Mouse (Mus musculus): ENCODE measurements around the gene Borcs7. TPM values are rescaled to one million over a fixed set of nuclear protein-coding genes. Genes with fewer than 3 reads are reported as not detected.
A peak's percentile ranks its signal among the peaks of the same experiment; 100 is the strongest.

The Borcs7 gene
- polyA plus RNA-seq, 1 experiment = 5.3 TPM

GRCm38 (mm10) chr19:46699011-46699481 is 9.3 kb downstream of the Borcs7 start:
- Histone ChIP-seq H3K79me2 (ENCODE audit: control insufficient read depth, insufficient read depth) (no peaks in the 10 kb centered on the region), H3K27me3 (ENCODE audit: control insufficient read depth, insufficient read depth, insufficient read length) (no peaks in the 10 kb centered on the region), H3K36me3 (ENCODE audit: control insufficient read depth, insufficient read depth) (no peaks in the 10 kb centered on the region), H3K4me3 (no peak overlapping the region), H3K4me2 (ENCODE audit: low read depth) (no peak overlapping the region), H3ac (ENCODE audit: control insufficient read depth, insufficient read length) (no peak overlapping the region)
- TF ChIP-seq TCF12 (IDR thresholded peaks at IDR 0.05; ENCODE audit: insufficient read depth, poor library complexity, severe bottlenecking) (no peak), CEBPB (IDR thresholded peaks at IDR 0.05; ENCODE audit: insufficient read depth, poor library complexity, severe bottlenecking) (no peak), TCF3 (IDR thresholded peaks at IDR 0.05; ENCODE audit: insufficient read length, low read depth) (no peak), MYOG (IDR thresholded peaks at IDR 0.05; ENCODE audit: control insufficient read depth in 1 of 3, insufficient read depth in 1 of 3, insufficient read length in 2 of 3, low read depth in 2 of 3) (no peak), REST (IDR thresholded peaks at IDR 0.05; ENCODE audit: insufficient read depth, insufficient read length) (no peak), POLR2AphosphoS2 (IDR thresholded peaks at IDR 0.05; ENCODE audit: insufficient read length, low read depth) (no peak)

GRCm38 (mm10) chr19:46701156-46701555 is 11.4 kb downstream of the Borcs7 start:
- no peak overlapping the region for H3ac ChIP-seq (ENCODE audit: control insufficient read depth, insufficient read length)
- no peaks in the 10 kb centered on the region for H3K36me3 ChIP-seq (ENCODE audit: control insufficient read depth, insufficient read depth)
- no peaks in the 10 kb centered on the region for H3K27me3 ChIP-seq (ENCODE audit: control insufficient read depth, insufficient read depth, insufficient read length)
- no peak overlapping the region for H3K4me3 ChIP-seq
- TF ChIP-seq MYOG (IDR thresholded peaks at IDR 0.05; ENCODE audit: control insufficient read depth in 1 of 3, insufficient read depth in 1 of 3, insufficient read length in 2 of 3, low read depth in 2 of 3) (no peak), SRF (IDR thresholded peaks at IDR 0.05; ENCODE audit: control insufficient read depth, insufficient read length, low read depth) (no peak), CEBPB (IDR thresholded peaks at IDR 0.05; ENCODE audit: insufficient read depth, poor library complexity, severe bottlenecking) (no peak), TCF3 (IDR thresholded peaks at IDR 0.05; ENCODE audit: insufficient read length, low read depth) (no peak), E2F4 (IDR thresholded peaks at IDR 0.05; ENCODE audit: insufficient read depth) (no peak), TCF12 (IDR thresholded peaks at IDR 0.05; ENCODE audit: insufficient read depth, poor library complexity, severe bottlenecking) (no peak), POLR2AphosphoS2 (IDR thresholded peaks at IDR 0.05; ENCODE audit: insufficient read length, low read depth) (no peak), REST (IDR thresholded peaks at IDR 0.05; ENCODE audit: insufficient read depth, insufficient read length) (no peak), USF1 (IDR thresholded peaks at IDR 0.05; ENCODE audit: low read depth) (no peak), MAX (IDR thresholded peaks at IDR 0.05; ENCODE audit: low read depth) (no peak), POLR2A (IDR thresholded peaks at IDR 0.05; ENCODE audit: insufficient read length, low read depth) (no peak), MYOD1 (IDR thresholded peaks at IDR 0.05; ENCODE audit: control insufficient read depth in 1 of 3, insufficient read length in 2 of 3, low read depth in 2 of 3) (no peak)
- no peaks in the 10 kb centered on the region for H3K79me2 ChIP-seq (ENCODE audit: control insufficient read depth, insufficient read depth)
- H3K4me2 ChIP-seq (ENCODE audit: low read depth) = no peak overlapping the region

- no peaks in the 10 kb centered on the region for H3K27me3 ChIP-seq (ENCODE audit: control insufficient read depth, insufficient read depth, insufficient read length)
- H3K4me3 ChIP-seq = no peak overlapping the region
- no peak for TF ChIP-seq SRF (IDR thresholded peaks at IDR 0.05; ENCODE audit: control insufficient read depth, insufficient read length, low read depth)
- no peaks in the 10 kb centered on the region for H3K79me2 ChIP-seq (ENCODE audit: control insufficient read depth, insufficient read depth)
- no peaks in the 10 kb centered on the region for H3K36me3 ChIP-seq (ENCODE audit: control insufficient read depth, insufficient read depth)
- no peak overlapping the region for H3K4me2 ChIP-seq (ENCODE audit: low read depth)
- no peak overlapping the region for H3ac ChIP-seq (ENCODE audit: control insufficient read depth, insufficient read length)
Measured at GRCm38 (mm10) chr19:46705779-46706495, 16.2 kb downstream of the Borcs7 start.

- Histone ChIP-seq H3K27me3 (ENCODE audit: control insufficient read depth, insufficient read depth, insufficient read length) (no peaks in the 10 kb centered on the region), H3K4me3 (peak overlapping the region; percentile 5), H3K36me3 (ENCODE audit: control insufficient read depth, insufficient read depth) (no peaks in the 10 kb centered on the region), H3ac (ENCODE audit: control insufficient read depth, insufficient read length) (no peak overlapping the region), H3K79me2 (ENCODE audit: control insufficient read depth, insufficient read depth) (no peaks in the 10 kb centered on the region), H3K4me2 (ENCODE audit: low read depth) (peak overlapping the region; percentile 45)
- TF ChIP-seq REST (IDR thresholded peaks at IDR 0.05; ENCODE audit: insufficient read depth, insufficient read length) (no peak), POLR2AphosphoS2 (IDR thresholded peaks at IDR 0.05; ENCODE audit: insufficient read length, low read depth) (no peak), MYOD1 (IDR thresholded peaks at IDR 0.05; ENCODE audit: control insufficient read depth in 1 of 3, insufficient read length in 2 of 3, low read depth in 2 of 3) (no peak), USF1 (IDR thresholded peaks at IDR 0.05; ENCODE audit: low read depth) (no peak), MAX (IDR thresholded peaks at IDR 0.05; ENCODE audit: low read depth) (no peak), SRF (IDR thresholded peaks at IDR 0.05; ENCODE audit: control insufficient read depth, insufficient read length, low read depth) (no peak), MYOG (IDR thresholded peaks at IDR 0.05; ENCODE audit: control insufficient read depth in 1 of 3, insufficient read depth in 1 of 3, insufficient read length in 2 of 3, low read depth in 2 of 3) (no peak), POLR2A (IDR thresholded peaks at IDR 0.05; ENCODE audit: insufficient read length, low read depth) (no peak), TCF3 (IDR thresholded peaks at IDR 0.05; ENCODE audit: insufficient read length, low read depth) (no peak), CEBPB (IDR thresholded peaks at IDR 0.05; ENCODE audit: insufficient read depth, poor library complexity, severe bottlenecking) (no peak)
Measured at GRCm38 (mm10) chr19:46706540-46707295, 17.0 kb downstream of the Borcs7 start.

All from myocyte (in vitro differentiated cells).